Mouse (Mus musculus) neutrophil, adult 65 days (primary cell): ENCODE results near the gene Plcxd2. TPM values are rescaled to one million over a fixed set of nuclear protein-coding genes. Genes with fewer than 3 reads are reported as not detected.

Experiments
- total RNA-seq: library from RNA; stranded (reverse); gene quantifications from 2 replicates; pipeline ENCODE4 v1.2.4, GENCODE M21; 2023

Plcxd2 gene
- total RNA-seq, result 0.64 and 1.3 TPM in 2 replicates

DNA sequence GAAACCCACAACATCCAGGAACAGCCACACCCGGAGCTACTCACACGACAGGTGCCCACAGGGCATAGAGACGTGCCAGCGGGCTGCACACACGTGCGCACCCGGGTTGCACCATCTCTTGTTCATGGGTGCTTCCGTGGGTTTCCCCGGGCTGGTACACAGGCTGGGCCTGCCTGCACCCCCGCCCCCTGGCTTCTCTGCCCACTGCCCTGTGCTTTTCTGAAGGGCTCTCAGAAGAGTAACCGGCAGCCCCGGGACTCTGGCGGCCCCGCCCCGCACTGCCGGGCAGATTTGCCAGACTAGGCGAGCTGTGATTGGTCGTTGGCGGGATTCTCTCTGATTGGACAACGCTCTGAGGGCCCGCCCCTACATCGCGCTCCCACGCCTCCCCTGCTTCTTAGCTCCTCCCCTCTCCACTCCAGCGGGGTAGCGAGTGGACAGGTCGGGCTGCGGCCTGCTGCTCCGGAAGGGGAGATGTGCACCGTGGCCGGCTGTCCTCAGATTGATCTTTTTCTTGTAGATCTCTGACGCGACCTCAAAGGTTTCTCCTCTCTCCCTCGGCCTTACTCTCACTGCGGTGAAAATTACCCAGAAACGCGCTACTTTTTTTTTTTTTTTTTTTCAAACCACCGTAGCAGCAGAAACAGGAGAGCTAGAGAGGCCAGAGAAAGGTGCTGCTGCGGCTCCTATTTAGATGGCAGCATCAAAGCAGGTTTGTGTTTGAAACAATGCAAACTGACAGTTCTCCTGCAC lies at the start of gene Plcxd2:
TSS of gene Plcxd2 (minus strand) at position 66 of the 753 bp plus-strand sequence.

GRCm38 (mm10) chr16:45953394-45953793 lies 56.6 kb downstream of the Plcxd2 start, which contains the start of gene Phldb2:
Phldb2 (minus strand) TSS chr16:45953598.

Other genes with a start within 250 kb of the Plcxd2 start
- gene Phldb2, start 56.6 kb downstream of the Plcxd2 start, total RNA-seq, result 3.1 and 3.5 TPM in 2 replicates
- 0.18 TPM in 1 of 2 replicates, not detected in the other for gene Cd96, start 110.0 kb upstream of the Plcxd2 start, total RNA-seq
- 6.0 and 12.3 TPM in 2 replicates for gene Gm4737, start 144.9 kb upstream of the Plcxd2 start, total RNA-seq